Mouse (Mus musculus) kidney, adult 2 months (tissue): ENCODE measurements around the gene Hmga2. TPM values are rescaled to one million over a fixed set of nuclear protein-coding genes. Genes with fewer than 3 reads are reported as not detected.

Experiments used
- DNase-seq: peaks from one replicate; pipeline ENCODE4 v3.0.0; 2021
- H3K27ac ChIP-seq: fragments of 200-500 bp; 2 replicates; pipeline ENCODE4 v1.5.1; 2012; ENCODE audit warnings: low read depth, low read length, control low read depth, inconsistent platforms; ENCODE audit not compliant: insufficient read depth
- H3K27me3 ChIP-seq: fragments of 200-500 bp; replicated peaks from 2 replicates; pipeline ENCODE4 v1.6.1; 2012; ENCODE audit warnings: mild to moderate bottlenecking, moderate library complexity, low read length, inconsistent platforms; ENCODE audit not compliant: control insufficient read depth, insufficient read depth
- H3K36me3 ChIP-seq: fragments of 200-500 bp; 2 replicates; pipeline ENCODE4 v1.6.1; 2012; ENCODE audit warnings: mild to moderate bottlenecking, moderate library complexity, low read length, inconsistent platforms; ENCODE audit not compliant: control insufficient read depth, insufficient read depth
- H3K4me1 ChIP-seq: fragments of 200-500 bp; 2 replicates; pipeline ENCODE4 v1.6.1; 2011; ENCODE audit warnings: low read length; ENCODE audit not compliant: control insufficient read depth, insufficient read depth
- H3K4me3 ChIP-seq: fragments of 200-500 bp; 2 replicates; pipeline ENCODE4 v1.5.1; 2011; ENCODE audit warnings: mild to moderate bottlenecking, low read depth, low read length, control low read depth; ENCODE audit not compliant: insufficient read depth
- CTCF ChIP-seq: fragments of 200-500 bp; conservative IDR thresholded peaks from 2 replicates; pipeline ENCODE4 v1.5.1; 2011; ENCODE audit warnings: low read depth, mild to moderate bottlenecking, control low read depth, low read length, moderate library complexity, mixed read lengths; ENCODE audit not compliant: insufficient read depth, insufficient read length
- POLR2A ChIP-seq: fragments of 200-500 bp; IDR thresholded peaks from one replicate; pipeline ENCODE4 v1.6.1; 2011; ENCODE audit warnings: low read depth, low read length, control low read depth
- WGBS: fragments of 180-500 bp; shearing (Covaris S2); methylation state at CpG from one replicate; pipeline ENCODE4 v1.1.7; 2018; 5-methylcytosine and 5-hydroxymethylcytosine counted together
- polyA plus RNA-seq: library from polyadenylated mRNA; depleted of rRNA; stranded (reverse); fragments of >200 nt; gene quantifications from 2 replicates; pipeline ENCODE4 v1.2.3, GENCODE M21; 2012

Hmga2 gene
- polyA plus RNA-seq, 1 experiment, result 0.09 TPM

DNA sequence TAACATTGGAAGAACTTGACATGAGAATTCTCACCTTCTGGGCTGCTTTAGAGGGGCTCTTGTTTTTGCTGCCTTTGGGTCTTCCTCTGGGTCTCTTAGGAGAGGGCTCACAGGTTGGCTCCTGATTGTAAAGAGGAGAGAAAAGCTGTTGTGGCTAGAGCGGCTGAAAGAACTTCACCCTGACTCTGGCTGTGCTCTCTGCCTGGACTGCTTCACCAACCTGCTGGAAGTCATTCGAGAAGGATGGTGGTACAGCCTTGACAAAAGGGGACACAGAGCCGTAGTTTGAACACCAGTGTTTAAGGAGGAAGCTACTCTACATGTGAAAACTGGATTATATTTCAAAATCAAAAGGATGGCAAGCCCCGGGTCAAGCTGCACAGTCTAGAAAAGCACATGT lies 3.1 kb downstream of the Hmga2 start:
- no peaks in the 10 kb centered on the region for H3K36me3 ChIP-seq
- WGBS, result 75% methylated on average over 4 of the region's 4 CpGs
- H3K27me3 ChIP-seq, result peaks cover 9% of the 10 kb centered on the region; the same call in 1 of the 2 replicates
- TF ChIP-seq CTCF (no peak), POLR2A (no peak)
- no peak overlapping the region for H3K27ac ChIP-seq
- no peak overlapping the region for H3K4me3 ChIP-seq
- no peak for DNase-seq
- H3K4me1 ChIP-seq, result no peaks in the 10 kb centered on the region

DNA sequence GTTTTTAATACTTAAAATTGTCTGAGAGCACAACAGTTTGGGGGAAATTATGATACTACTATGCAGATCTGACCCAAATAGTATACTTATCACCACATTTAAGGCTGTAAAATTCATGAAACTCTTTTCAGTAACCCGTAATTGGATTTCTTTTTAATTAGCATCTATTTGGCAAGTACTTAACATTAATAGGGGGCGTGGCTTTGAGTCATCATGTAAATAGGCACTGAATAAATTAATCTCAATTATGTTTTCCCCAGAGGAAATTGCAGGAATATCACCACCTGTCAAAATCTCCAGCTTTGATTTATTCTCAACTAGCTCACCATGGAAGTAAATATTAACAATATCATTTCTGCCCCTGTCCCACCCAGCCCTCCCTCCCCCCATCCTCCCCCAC lies 3.7 kb downstream of the Hmga2 start:
- no peak overlapping the region for H3K27ac ChIP-seq
- no peaks in the 10 kb centered on the region for H3K36me3 ChIP-seq
- no peaks in the 10 kb centered on the region for H3K4me1 ChIP-seq
- peaks cover 7% of the 10 kb centered on the region; the same call in 1 of the 2 replicates for H3K27me3 ChIP-seq
- WGBS, result 75% methylated on average over 2 of the region's 2 CpGs
- TF ChIP-seq CTCF (no peak), POLR2A (no peak)
- no peak for DNase-seq
- H3K4me3 ChIP-seq, result no peak overlapping the region

DNA sequence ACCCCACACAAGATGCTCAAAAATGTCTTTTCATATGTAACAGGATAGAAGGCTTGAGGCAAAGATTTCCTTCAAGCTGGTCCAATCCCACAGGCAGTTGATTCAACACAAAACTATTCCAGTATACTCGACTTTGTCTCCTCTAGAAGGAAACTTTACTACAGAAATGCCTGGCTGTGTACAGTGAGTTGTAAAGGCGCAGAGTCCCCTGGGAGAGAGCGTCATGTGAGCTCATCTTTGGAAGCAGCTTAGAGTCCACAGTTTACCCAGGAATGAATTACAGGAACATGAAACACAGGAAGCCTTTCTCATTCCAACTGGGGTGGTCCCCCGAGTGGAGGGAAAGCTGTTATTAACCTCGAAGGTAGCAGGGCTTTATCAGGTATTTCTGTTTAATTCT lies 11.1 kb downstream of the Hmga2 start:
- no peak for DNase-seq
- TF ChIP-seq POLR2A (no peak), CTCF (no peak)
- Histone ChIP-seq H3K27me3 (no peaks in the 10 kb centered on the region), H3K4me1 (no peaks in the 10 kb centered on the region), H3K4me3 (no peak overlapping the region), H3K27ac (no peak overlapping the region), H3K36me3 (no peaks in the 10 kb centered on the region)
- 70% methylated on average over 5 of the region's 5 CpGs for WGBS

DNA sequence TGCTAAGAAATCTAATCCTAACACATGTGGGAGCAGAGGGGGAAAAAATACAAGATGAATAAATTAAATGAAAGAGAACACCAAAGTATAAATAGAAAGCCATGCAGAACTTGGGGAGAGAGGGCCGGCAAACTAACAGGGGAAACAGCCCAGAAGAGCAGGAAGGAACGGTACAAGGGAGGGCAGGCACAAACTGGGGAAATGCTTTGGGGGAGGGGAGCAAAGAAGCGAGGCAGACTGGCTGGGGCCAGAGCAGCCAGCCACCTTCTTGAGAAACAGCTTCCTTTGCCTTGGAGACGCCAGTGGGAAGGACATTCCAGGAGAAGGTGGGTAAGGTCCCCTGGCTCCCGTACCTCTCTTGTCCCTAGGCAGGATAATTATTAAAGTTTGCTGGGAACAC lies 14.5 kb downstream of the Hmga2 start:
- TF ChIP-seq CTCF (no peak), POLR2A (no peak)
- 14% methylated on average over 5 of the region's 5 CpGs for WGBS
- no peak overlapping the region for H3K27ac ChIP-seq
- H3K36me3 ChIP-seq, result no peaks in the 10 kb centered on the region
- no peaks in the 10 kb centered on the region for H3K4me1 ChIP-seq
- H3K4me3 ChIP-seq, result no peak overlapping the region
- H3K27me3 ChIP-seq, result no peaks in the 10 kb centered on the region
- no peak for DNase-seq

DNA sequence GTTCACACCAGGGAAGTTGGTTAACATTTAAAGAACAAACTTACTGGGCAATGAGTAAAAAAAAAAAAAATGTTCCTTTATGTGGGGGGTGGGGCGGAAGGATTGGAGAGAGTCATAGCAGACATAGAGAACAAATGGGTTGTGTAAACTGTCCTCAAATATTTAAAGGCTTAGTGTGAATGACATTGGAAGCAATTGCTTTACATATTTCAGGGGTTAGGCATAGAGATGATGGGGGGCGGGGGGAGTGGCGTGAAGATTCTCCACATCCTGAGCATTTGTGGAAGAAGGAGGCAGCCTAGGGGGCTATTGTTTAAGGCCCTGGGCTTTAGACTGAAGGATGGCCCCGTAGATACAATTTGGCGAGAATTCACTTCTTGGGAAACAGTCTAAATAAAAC lies 15.0 kb downstream of the Hmga2 start:
- 81% methylated on average over 5 of the region's 5 CpGs for WGBS
- Histone ChIP-seq H3K27me3 (no peaks in the 10 kb centered on the region), H3K4me1 (no peaks in the 10 kb centered on the region), H3K36me3 (no peaks in the 10 kb centered on the region), H3K4me3 (no peak overlapping the region), H3K27ac (no peak overlapping the region)
- TF ChIP-seq CTCF (no peak), POLR2A (no peak)
- no peak for DNase-seq

DNA sequence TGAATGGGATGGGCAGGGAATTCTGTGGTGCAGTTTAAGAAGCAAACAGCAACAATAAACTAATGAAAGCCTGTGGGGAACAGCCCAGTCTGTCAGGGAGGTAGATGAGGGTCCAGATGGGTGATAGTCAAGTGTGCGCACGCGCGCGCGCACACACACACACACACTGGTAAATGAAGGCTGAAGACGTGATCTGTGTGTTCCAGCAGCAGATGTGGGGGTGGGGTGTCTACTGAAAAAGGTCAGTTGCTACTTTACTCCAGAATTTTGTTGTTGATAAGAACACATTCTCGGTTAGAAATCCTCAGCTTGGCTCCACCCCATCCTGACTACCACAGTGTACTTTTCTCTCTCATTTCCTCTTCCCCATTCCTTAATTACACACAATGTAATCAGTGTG lies 17.4 kb downstream of the Hmga2 start:
- DNase-seq, result no peak
- Histone ChIP-seq H3K36me3 (no peaks in the 10 kb centered on the region), H3K27me3 (no peaks in the 10 kb centered on the region), H3K4me3 (no peak overlapping the region), H3K27ac (no peak overlapping the region), H3K4me1 (no peaks in the 10 kb centered on the region)
- 94% methylated on average over 8 of the region's 8 CpGs for WGBS
- no peak for TF ChIP-seq POLR2A

DNA sequence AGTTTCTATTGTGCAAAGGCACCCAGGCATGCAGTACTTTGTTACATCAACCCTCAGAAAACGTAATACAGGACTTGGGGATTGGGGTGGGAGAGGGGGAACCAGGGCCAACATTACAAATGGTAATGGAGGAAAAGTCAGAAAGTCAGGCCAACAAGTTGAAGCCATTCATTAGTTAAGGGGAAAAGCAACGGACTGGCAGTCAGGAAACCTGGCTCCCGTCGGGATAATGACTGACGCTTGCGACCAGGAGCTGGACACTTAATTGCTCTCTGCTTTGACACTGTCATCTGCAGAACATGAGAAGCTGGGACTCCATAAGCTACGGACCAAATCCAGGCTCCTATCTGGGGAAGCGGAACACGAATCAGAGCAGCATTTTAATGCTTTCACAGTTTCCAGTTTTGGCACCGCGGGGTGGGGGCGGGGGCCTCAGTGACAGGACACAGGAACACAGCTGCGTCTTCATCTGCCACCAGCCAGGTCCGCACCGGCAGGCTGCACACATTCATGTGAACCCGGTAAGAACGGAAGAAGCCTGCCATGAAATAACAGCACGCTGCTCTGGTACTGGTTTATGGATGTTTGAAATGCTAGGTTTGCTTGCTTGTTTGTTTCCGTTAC lies 26.5 kb downstream of the Hmga2 start:
- no peak for TF ChIP-seq CTCF
- no peak for TF ChIP-seq POLR2A
- no peak for DNase-seq
- H3K36me3 ChIP-seq, result no peaks in the 10 kb centered on the region
- H3K4me1 ChIP-seq, result no peaks in the 10 kb centered on the region
- no peak overlapping the region for H3K27ac ChIP-seq
- H3K27me3 ChIP-seq, result no peaks in the 10 kb centered on the region
- no peak overlapping the region for H3K4me3 ChIP-seq
- 36% methylated on average over 19 of the region's 19 CpGs for WGBS
